ENCODE assay signal across 13 mouse cellular contexts in genomic region chr6:135524886-135525285, GRCm38 (mm10).
DNase-seq lines count a peak whose midpoint lies in the region; ATAC-seq lines count a peak whose summit lies in the region.
"Had no signal": no experiment of that assay in that cellular context is flagged by ENCODE, and none has a peak within 500 bp of the region (broad histone marks: within the 10 kb centered on the region; RNA-seq: fewer than 3 reads in every experiment).

No protein-coding gene starts in this region.

- no peaks in the 10 kb centered on the region for H3K27me3 ChIP-seq in kidney, embryonic 15.5 days
- H3K27me3 ChIP-seq: embryonic facial prominence, embryonic 15.5 days; lung, embryonic 15.5 days had no signal

- 71% methylated on average over 5 of the region's 5 CpGs for WGBS in kidney, embryonic 15.5 days

- no peak overlapping the region for H3K27ac ChIP-seq in kidney, embryonic 15.5 days
- H3K27ac ChIP-seq: embryonic facial prominence, embryonic 15.5 days; lung, embryonic 15.5 days had no signal

- peaks cover 6% of the 10 kb centered on the region for H3K4me1 ChIP-seq in kidney, embryonic 15.5 days

- no peaks in the 10 kb centered on the region for H3K9me3 ChIP-seq in kidney, embryonic 15.5 days (replicated peaks)
- H3K9me3 ChIP-seq: embryonic facial prominence, embryonic 15.5 days; limb, embryonic 13.5 days; lung, embryonic 15.5 days had no signal

- no peak overlapping the region for H3K9ac ChIP-seq in kidney, embryonic 15.5 days
- H3K9ac ChIP-seq: embryonic facial prominence, embryonic 15.5 days; limb, embryonic 13.5 days; lung, embryonic 15.5 days had no signal

- DNase-seq in cerebellum, adult 9-11 months, result peak; percentile 13
- DNase-seq in cerebellum, adult 11-12 months, result no peak
- peak; percentile 36 for DNase-seq in kidney, adult 9 months
- DNase-seq in 416B (ENCODE audit: low read depth), result peak; percentile 22
- peak; percentile 56 for DNase-seq in R1 (ENCODE audit: low read depth, low spot score)
- DNase-seq in frontal cortex, adult 2 months (ENCODE audit: extremely low spot score in 1 of 2, low spot score in 1 of 2), result no peak
- no peak for DNase-seq in ovary, adult 18-20 months (ENCODE audit: low spot score)
- DNase-seq: right cerebral cortex, postnatal 25 days; thymus, postnatal 4 days had no signal

- H3K36me3 ChIP-seq in kidney, embryonic 15.5 days, result no peaks in the 10 kb centered on the region
- H3K36me3 ChIP-seq: embryonic facial prominence, embryonic 15.5 days; limb, embryonic 13.5 days; lung, embryonic 15.5 days had no signal

- no peak for ATAC-seq in kidney, embryonic 15.5 days (replicated peaks; ENCODE audit: low FRiP score)

- H3K4me2 ChIP-seq in kidney, embryonic 15.5 days, result no peak overlapping the region
- H3K4me2 ChIP-seq: embryonic facial prominence, embryonic 15.5 days; lung, embryonic 15.5 days had no signal

- no peak overlapping the region for H3K4me3 ChIP-seq in kidney, embryonic 15.5 days (replicated peaks)
- H3K4me3 ChIP-seq: embryonic facial prominence, embryonic 15.5 days; limb, embryonic 13.5 days; lung, embryonic 15.5 days had no signal

Comparison
In these comparisons a context has a peak if more than half of its experiments do, and no peak if none do; other contexts are left out.
1. DNase-seq: peak in cerebellum, adult 9-11 months (single experiment), kidney, adult 9 months (single experiment), 416B (single experiment) and R1 (single experiment); none in cerebellum, adult 11-12 months (single experiment), frontal cortex, adult 2 months (0 of 2) and ovary, adult 18-20 months (single experiment).